ENCODE assay signal across 26 mouse cellular contexts in genomic region chr16:11623032-11623431, GRCm38 (mm10).
DNase-seq lines count a peak whose midpoint lies in the region; ATAC-seq and TF ChIP-seq lines count a peak whose summit lies in the region.
"Had no signal": no experiment of that assay in that cellular context is flagged by ENCODE, and none has a peak within 500 bp of the region (broad histone marks: within the 10 kb centered on the region; RNA-seq: fewer than 3 reads in every experiment).

No protein-coding gene starts in this region.

- no peaks in the 10 kb centered on the region for H3K9me3 ChIP-seq in liver, postnatal 0 days (ENCODE audit: low read length)
- no peaks in the 10 kb centered on the region for H3K9me3 ChIP-seq in liver, embryonic 11.5 days (ENCODE audit: control insufficient read depth, low read length)
- H3K9me3 ChIP-seq in liver, embryonic 14.5 days (ENCODE audit: control insufficient read depth, low read length) = no peaks in the 10 kb centered on the region
- H3K9me3 ChIP-seq: embryonic facial prominence, embryonic 13.5 days; forebrain, embryonic 12.5 days; heart, embryonic 15.5 days; hindbrain, embryonic 13.5 days; limb, embryonic 10.5 days; neural tube, embryonic 15.5 days had no signal

- H3K4me1 ChIP-seq in liver, postnatal 0 days (ENCODE audit: insufficient read depth) = peaks cover 6% of the 10 kb centered on the region; the same call in 1 of the 2 replicates
- peaks cover 11% of the 10 kb centered on the region for H3K4me1 ChIP-seq in liver, embryonic 11.5 days (replicated peaks; ENCODE audit: control insufficient read depth, insufficient read depth, low read length)
- peaks cover 12 to 19% of the 10 kb centered on the region in 2 experiments for H3K4me1 ChIP-seq in liver, embryonic 14.5 days (replicated peaks; ENCODE audit: control insufficient read depth in 2 of 2, insufficient read depth in 2 of 2, low read length in 1 of 2)
- H3K4me1 ChIP-seq in olfactory bulb, adult 2 months (ENCODE audit: control insufficient read depth, insufficient read depth, low read length) = peaks cover 4% of the 10 kb centered on the region; the same call in 1 of the 2 replicates
- H3K4me1 ChIP-seq: heart, embryonic 15.5 days; limb, embryonic 10.5 days; neural tube, embryonic 15.5 days had no signal

- no peaks in the 10 kb centered on the region for H3K36me3 ChIP-seq in liver, postnatal 0 days (replicated peaks; ENCODE audit: insufficient read depth, low read length)
- H3K36me3 ChIP-seq in liver, embryonic 11.5 days (ENCODE audit: control insufficient read depth, insufficient read depth, low read length) = no peaks in the 10 kb centered on the region
- no peaks in the 10 kb centered on the region for H3K36me3 ChIP-seq in liver, embryonic 14.5 days (replicated peaks; ENCODE audit: control insufficient read depth, insufficient read depth, low read depth)
- H3K36me3 ChIP-seq: embryonic facial prominence, embryonic 13.5 days; forebrain, embryonic 12.5 days; heart, embryonic 15.5 days; hindbrain, embryonic 13.5 days; limb, embryonic 10.5 days; neural tube, embryonic 15.5 days had no signal

- H3K27me3 ChIP-seq in liver, postnatal 0 days (ENCODE audit: insufficient read depth, low read length) = no peaks in the 10 kb centered on the region
- H3K27me3 ChIP-seq in liver, embryonic 11.5 days (replicated peaks; ENCODE audit: control insufficient read depth, insufficient read depth, low read length) = no peaks in the 10 kb centered on the region
- H3K27me3 ChIP-seq in liver, embryonic 14.5 days (ENCODE audit: control insufficient read depth, insufficient read depth, low read length) = no peaks in the 10 kb centered on the region
- H3K27me3 ChIP-seq: embryonic facial prominence, embryonic 13.5 days; forebrain, embryonic 12.5 days; heart, embryonic 15.5 days; hindbrain, embryonic 13.5 days; neural tube, embryonic 15.5 days had no signal

- H3K4me2 ChIP-seq in liver, postnatal 0 days (ENCODE audit: low read depth, low read length) = no peak overlapping the region
- no peak overlapping the region for H3K4me2 ChIP-seq in liver, embryonic 11.5 days
- H3K4me2 ChIP-seq in liver, embryonic 14.5 days (ENCODE audit: low read depth) = no peak overlapping the region
- H3K4me2 ChIP-seq: embryonic facial prominence, embryonic 13.5 days; forebrain, embryonic 12.5 days; heart, embryonic 15.5 days; hindbrain, embryonic 13.5 days; midbrain, embryonic 11.5 days; neural tube, embryonic 15.5 days had no signal

- no peak for TF ChIP-seq POLR2A in olfactory bulb, adult 2 months (IDR thresholded peaks at IDR 0.05; ENCODE audit: insufficient read depth, low read depth, low read length)

- no peak overlapping the region for H3K9ac ChIP-seq in liver, postnatal 0 days (replicated peaks)
- no peak overlapping the region for H3K9ac ChIP-seq in liver, embryonic 11.5 days (ENCODE audit: low read depth, low read length)
- no peak overlapping the region for H3K9ac ChIP-seq in liver, embryonic 14.5 days (replicated peaks)
- H3K9ac ChIP-seq: embryonic facial prominence, embryonic 13.5 days; forebrain, embryonic 12.5 days; heart, embryonic 15.5 days; hindbrain, embryonic 13.5 days; neural tube, embryonic 15.5 days had no signal

- no peak; the same call in 1 of the 2 replicates for ATAC-seq in liver, postnatal 0 days
- peak; percentile 88 for ATAC-seq in liver, embryonic 11.5 days (replicated peaks; ENCODE audit: low FRiP score)
- peak; percentile 73 for ATAC-seq in liver, embryonic 14.5 days (ENCODE audit: insufficient read depth)
- ATAC-seq: activated CD4-positive, CD25-positive, alpha-beta regulatory T cell, adult 4 months had no signal

- H3K4me3 ChIP-seq in liver, postnatal 0 days (ENCODE audit: low read depth, low read length) = no peak overlapping the region
- H3K4me3 ChIP-seq in liver, embryonic 11.5 days (ENCODE audit: low read depth, low read length) = no peak overlapping the region
- H3K4me3 ChIP-seq in liver, embryonic 14.5 days (ENCODE audit: insufficient read depth in 1 of 2, low read depth in 2 of 2, low read length in 2 of 2) = no peak overlapping the region
- H3K4me3 ChIP-seq in olfactory bulb, adult 2 months (ENCODE audit: insufficient read depth, low read depth, low read length) = no peak overlapping the region
- H3K4me3 ChIP-seq: embryonic facial prominence, embryonic 13.5 days; erythroblast, embryonic 14.5 days; forebrain, embryonic 12.5 days; heart, adult 2 months; heart, embryonic 15.5 days; hindbrain, embryonic 13.5 days; limb, embryonic 10.5 days; neural tube, embryonic 15.5 days had no signal

- no peak for TF ChIP-seq EP300 in liver, postnatal 0 days (IDR thresholded peaks at IDR 0.05; ENCODE audit: low read depth)
- no peak for TF ChIP-seq EP300 in liver, embryonic 14.5 days (IDR thresholded peaks at IDR 0.05; ENCODE audit: low read depth)

- peak; percentile 34 for DNase-seq in liver
- no peak for DNase-seq in liver, postnatal 0 days
- no peak for DNase-seq in liver, embryonic 11.5 days (ENCODE audit: low spot score)
- DNase-seq in liver, embryonic 14.5 days (ENCODE audit: low read depth in 3 of 3, low spot score in 3 of 3) = no peak
- no peak for DNase-seq in ovary, postnatal 36 days (ENCODE audit: low spot score)
- no peak for DNase-seq in adrenal gland, postnatal 14 days
- DNase-seq: adrenal gland, adult 8-10 months; cerebellum, adult 18-20 months; cerebellum, postnatal 14 days; gastrocnemius, postnatal 36 days; heart, adult 2 months; heart, postnatal 36 days; kidney, adult 8-10 months; lung, postnatal 10 days; right cerebral cortex, postnatal 25 days; spleen, adult 18-20 months had no signal

- WGBS in liver, postnatal 0 days (ENCODE audit: insufficient replicate concordance) = 44% methylated on average over 3 of the region's 3 CpGs
- WGBS in liver, embryonic 11.5 days = 56% methylated on average over 3 of the region's 3 CpGs
- WGBS in liver, embryonic 14.5 days (ENCODE audit: insufficient replicate concordance) = 24% methylated on average over 3 of the region's 3 CpGs
- 84% methylated on average over 3 of the region's 3 CpGs for WGBS in olfactory bulb, adult 2 months

- no peak for TF ChIP-seq CTCF in liver, postnatal 0 days (IDR thresholded peaks at IDR 0.05; ENCODE audit: low read depth)
- no peak for TF ChIP-seq CTCF in liver, embryonic 14.5 days (IDR thresholded peaks at IDR 0.05; ENCODE audit: low read depth)
- no peak for TF ChIP-seq CTCF in olfactory bulb, adult 2 months (IDR thresholded peaks at IDR 0.05; ENCODE audit: insufficient read depth, low read depth, low read length)

- H3K27ac ChIP-seq in liver, postnatal 0 days (ENCODE audit: low read depth) = no peak overlapping the region
- no peak overlapping the region; the same call in 1 of the 2 replicates for H3K27ac ChIP-seq in liver, embryonic 11.5 days (ENCODE audit: low read depth, low read length)
- H3K27ac ChIP-seq in liver, embryonic 14.5 days = no peak overlapping the region; the same call in 1 of the 2 replicates
- H3K27ac ChIP-seq in olfactory bulb, adult 2 months (ENCODE audit: insufficient read depth, low read depth, low read length) = peak overlapping the region; percentile 14; the same call in 1 of the 2 replicates
- H3K27ac ChIP-seq: embryonic facial prominence, embryonic 13.5 days; forebrain, embryonic 12.5 days; heart, adult 2 months; heart, embryonic 15.5 days; hindbrain, embryonic 13.5 days; limb, embryonic 10.5 days; neural tube, embryonic 15.5 days had no signal
